Mouse (Mus musculus) spleen, adult 2 months (tissue): ENCODE measurements at regions not wholly inside any gene's neighbourhood (a gene's known extent, or its start where the extent isn't known, plus 50 kb on each side); places are given as distances from the start of the nearest gene placed in this dataset.

Experiments
- CTCF ChIP-seq: fragments of 200-500 bp; IDR thresholded peaks from 2 replicates; pipeline ENCODE4 v1.5.1; 2011; ENCODE audit warnings: mild to moderate bottlenecking, inconsistent platforms; ENCODE audit not compliant: insufficient read depth, insufficient read length, insufficient replicate concordance; ENCODE audit errors: extremely low read depth
- POLR2A ChIP-seq: fragments of 200-500 bp; IDR thresholded peaks from 2 replicates; pipeline ENCODE4 v1.6.1; 2011; ENCODE audit warnings: low read depth, low read length, inconsistent platforms

GRCm38 (mm10) chr2:128438897-128439296 is 152.1 kb upstream of the Spdye4c start:
- TF ChIP-seq POLR2A (no peak), CTCF (no peak)
